30 mouse cellular contexts compared by ENCODE assay signal in the genomic region with DNA sequence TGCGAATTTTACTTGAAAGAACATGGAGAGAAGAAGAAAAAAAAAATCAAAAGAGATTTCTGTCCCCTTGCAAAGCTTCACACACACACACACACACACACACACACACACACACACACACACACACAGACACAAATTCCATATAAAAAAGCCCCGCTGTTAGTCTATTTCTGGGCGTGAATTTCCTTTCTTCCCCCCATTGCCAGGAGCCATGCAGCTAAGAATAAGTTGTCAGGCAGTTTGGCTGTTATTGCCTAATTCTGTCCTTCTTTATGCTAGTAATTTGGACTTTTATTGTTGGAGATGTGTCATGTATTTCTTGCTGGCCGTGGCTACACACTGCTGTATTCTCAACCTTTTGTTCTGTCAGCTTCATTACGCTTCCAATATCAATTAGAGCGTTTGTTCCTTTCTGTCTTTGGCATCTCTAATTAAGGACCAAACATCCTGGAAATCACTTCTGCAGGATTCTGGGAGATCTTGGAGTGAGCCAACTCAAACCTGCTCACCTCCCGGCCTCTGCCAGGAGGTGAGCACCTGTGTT.
DNase-seq lines count a peak whose midpoint lies in the region; ATAC-seq and TF ChIP-seq lines count a peak whose summit lies in the region.
"Had no signal": no experiment of that assay in that cellular context is flagged by ENCODE, and none has a peak within 500 bp of the region (broad histone marks: within the 10 kb centered on the region; RNA-seq: fewer than 3 reads in every experiment).

No protein-coding gene starts in this region.

- peak; percentile 40; the same call in 1 of the 2 replicates for ATAC-seq in forebrain, embryonic 16.5 days
- ATAC-seq in forebrain, embryonic 11.5 days (replicated peaks; ENCODE audit: low FRiP score), result no peak
- no peak for ATAC-seq in midbrain, embryonic 13.5 days
- ATAC-seq: forebrain, embryonic 15.5 days; hindbrain, postnatal 0 days; inflammation-experienced regulatory T-cells, adult 6 months; intestine, embryonic 16.5 days had no signal

- H3K36me3 ChIP-seq in forebrain, embryonic 16.5 days (ENCODE audit: control insufficient read depth, insufficient read depth), result no peaks in the 10 kb centered on the region
- no peaks in the 10 kb centered on the region for H3K36me3 ChIP-seq in forebrain, embryonic 11.5 days (ENCODE audit: control insufficient read depth, insufficient read depth, low read length)
- no peaks in the 10 kb centered on the region for H3K36me3 ChIP-seq in midbrain, embryonic 13.5 days
- H3K36me3 ChIP-seq: embryonic facial prominence, embryonic 12.5 days; embryonic facial prominence, embryonic 15.5 days; forebrain, embryonic 15.5 days; G1E; heart, embryonic 10.5 days; heart, embryonic 13.5 days had no signal

- H3K9me3 ChIP-seq in forebrain, embryonic 16.5 days (ENCODE audit: control insufficient read depth, low read length), result no peaks in the 10 kb centered on the region
- no peaks in the 10 kb centered on the region for H3K9me3 ChIP-seq in forebrain, embryonic 11.5 days (ENCODE audit: control insufficient read depth, low read length)
- no peaks in the 10 kb centered on the region for H3K9me3 ChIP-seq in midbrain, embryonic 13.5 days
- H3K9me3 ChIP-seq: embryonic facial prominence, embryonic 12.5 days; embryonic facial prominence, embryonic 15.5 days; forebrain, embryonic 15.5 days; heart, embryonic 10.5 days had no signal

- no peak for TF ChIP-seq POLR2A in cortical plate, adult 2 months (IDR thresholded peaks at IDR 0.05; ENCODE audit: extremely low read depth, insufficient read depth, low read length)

- H3K27ac ChIP-seq in forebrain, embryonic 16.5 days (ENCODE audit: low read length), result no peak overlapping the region
- H3K27ac ChIP-seq in forebrain, embryonic 11.5 days (ENCODE audit: low read depth, low read length), result no peak overlapping the region
- peak overlapping the region; percentile 62; the same call in 1 of the 2 replicates for H3K27ac ChIP-seq in layer of hippocampus, adult 2 months
- H3K27ac ChIP-seq in cortical plate, adult 2 months (ENCODE audit: insufficient read depth, low read length), result peak overlapping the region; percentile 79; the same call in 1 of the 2 replicates
- H3K27ac ChIP-seq in midbrain, embryonic 13.5 days, result no peak overlapping the region
- H3K27ac ChIP-seq: embryonic facial prominence, embryonic 12.5 days; embryonic facial prominence, embryonic 15.5 days; forebrain, embryonic 15.5 days; heart, adult 2 months; heart, embryonic 10.5 days; heart, embryonic 13.5 days; hindbrain, embryonic 14.5 days; hindbrain, postnatal 0 days had no signal

- no peak for TF ChIP-seq CTCF in layer of hippocampus, adult 2 months (conservative IDR thresholded peaks at IDR 0.05)
- no peak for TF ChIP-seq CTCF in cortical plate, adult 2 months (IDR thresholded peaks at IDR 0.05; ENCODE audit: extremely low read depth, insufficient read depth, low read length)

- peaks cover 7% of the 10 kb centered on the region for H3K4me1 ChIP-seq in forebrain, embryonic 16.5 days (replicated peaks; ENCODE audit: control insufficient read depth, insufficient read depth, low read length)
- H3K4me1 ChIP-seq in forebrain, embryonic 11.5 days (replicated peaks; ENCODE audit: control insufficient read depth, insufficient read depth, low read length), result no peaks in the 10 kb centered on the region
- H3K4me1 ChIP-seq in cortical plate, adult 2 months (ENCODE audit: control insufficient read depth, insufficient read depth, low read length), result peaks cover 16% of the 10 kb centered on the region
- H3K4me1 ChIP-seq in midbrain, embryonic 13.5 days (replicated peaks), result no peaks in the 10 kb centered on the region
- H3K4me1 ChIP-seq: embryonic facial prominence, embryonic 12.5 days; embryonic facial prominence, embryonic 15.5 days; heart, embryonic 10.5 days; heart, embryonic 13.5 days had no signal

- no peaks in the 10 kb centered on the region for H3K27me3 ChIP-seq in forebrain, embryonic 16.5 days (replicated peaks; ENCODE audit: control insufficient read depth, insufficient read depth, low read length)
- H3K27me3 ChIP-seq in forebrain, embryonic 11.5 days (ENCODE audit: control insufficient read depth, insufficient read depth, low read length), result no peaks in the 10 kb centered on the region
- no peaks in the 10 kb centered on the region for H3K27me3 ChIP-seq in midbrain, embryonic 13.5 days
- H3K27me3 ChIP-seq: CH12.LX; embryonic facial prominence, embryonic 12.5 days; embryonic facial prominence, embryonic 15.5 days; forebrain, embryonic 15.5 days; heart, embryonic 13.5 days had no signal

- no peak overlapping the region for H3K4me2 ChIP-seq in forebrain, embryonic 16.5 days (ENCODE audit: low read length)
- no peak overlapping the region for H3K4me2 ChIP-seq in forebrain, embryonic 11.5 days (ENCODE audit: low read depth, low read length, severe bottlenecking)
- H3K4me2 ChIP-seq in midbrain, embryonic 13.5 days (replicated peaks), result no peak overlapping the region
- H3K4me2 ChIP-seq: embryonic facial prominence, embryonic 12.5 days; embryonic facial prominence, embryonic 15.5 days; forebrain, embryonic 15.5 days; heart, embryonic 13.5 days; hindbrain, embryonic 14.5 days had no signal

- H3K4me3 ChIP-seq in forebrain, embryonic 16.5 days (replicated peaks; ENCODE audit: low read length), result no peak overlapping the region
- H3K4me3 ChIP-seq in forebrain, embryonic 11.5 days (ENCODE audit: low read depth, low read length), result no peak overlapping the region
- H3K4me3 ChIP-seq in layer of hippocampus, adult 2 months, result no peak overlapping the region
- H3K4me3 ChIP-seq in cortical plate, adult 2 months (ENCODE audit: insufficient read depth, low read length), result no peak overlapping the region
- H3K4me3 ChIP-seq in midbrain, embryonic 13.5 days (replicated peaks), result no peak overlapping the region
- H3K4me3 ChIP-seq: embryonic facial prominence, embryonic 12.5 days; embryonic facial prominence, embryonic 15.5 days; forebrain, embryonic 15.5 days; heart, adult 2 months; heart, embryonic 10.5 days; heart, embryonic 13.5 days had no signal

- H3K9ac ChIP-seq in forebrain, embryonic 16.5 days (replicated peaks; ENCODE audit: low read depth, low read length), result no peak overlapping the region
- H3K9ac ChIP-seq in forebrain, embryonic 11.5 days (ENCODE audit: low read length), result no peak overlapping the region
- H3K9ac ChIP-seq in midbrain, embryonic 13.5 days (replicated peaks), result no peak overlapping the region
- H3K9ac ChIP-seq: embryonic facial prominence, embryonic 12.5 days; embryonic facial prominence, embryonic 15.5 days; forebrain, embryonic 15.5 days; heart, embryonic 13.5 days; hindbrain, embryonic 14.5 days had no signal

- WGBS in forebrain, embryonic 16.5 days, result 34% methylated on average over 7 of the region's 7 CpGs
- WGBS in forebrain, embryonic 11.5 days, result 82% methylated on average over 7 of the region's 7 CpGs
- WGBS in midbrain, embryonic 13.5 days, result 86% methylated on average over 7 of the region's 7 CpGs

- no peak for DNase-seq in forebrain, embryonic 11.5 days (ENCODE audit: low spot score)
- no peak for DNase-seq in layer of hippocampus, adult 2 months (ENCODE audit: low spot score in 2 of 2)
- no peak for DNase-seq in layer of hippocampus, adult 11-12 months (ENCODE audit: low spot score)
- DNase-seq in right cerebral cortex, postnatal 10 days (ENCODE audit: low spot score in 2 of 2), result peak; percentile 47 to 61
- DNase-seq in right cerebral cortex, postnatal 14 days, result no peak
- DNase-seq: adrenal gland, adult 2 months; adrenal gland, postnatal 14 days; B cell, adult 2 months; cerebellum, adult 18-20 months; cerebellum, adult 9-10 months; cerebellum, postnatal 14 days; gastrocnemius, postnatal 10 days; gastrocnemius, postnatal 36 days; heart, adult 2 months; heart, postnatal 14 days; heart, postnatal 4 days had no signal

Comparison
In these comparisons a context has a peak if more than half of its experiments do, and no peak if none do; other contexts are left out.
1. DNase-seq: peak in right cerebral cortex, postnatal 10 days (2 of 2); none in forebrain, embryonic 11.5 days (single experiment), layer of hippocampus, adult 2 months (0 of 2), layer of hippocampus, adult 11-12 months (single experiment) and right cerebral cortex, postnatal 14 days (single experiment).
2. H3K27ac ChIP-seq: peak in layer of hippocampus, adult 2 months (single experiment) and cortical plate, adult 2 months (single experiment); none in forebrain, embryonic 16.5 days (single experiment), forebrain, embryonic 11.5 days (single experiment) and midbrain, embryonic 13.5 days (single experiment).